In the genomic region with DNA sequence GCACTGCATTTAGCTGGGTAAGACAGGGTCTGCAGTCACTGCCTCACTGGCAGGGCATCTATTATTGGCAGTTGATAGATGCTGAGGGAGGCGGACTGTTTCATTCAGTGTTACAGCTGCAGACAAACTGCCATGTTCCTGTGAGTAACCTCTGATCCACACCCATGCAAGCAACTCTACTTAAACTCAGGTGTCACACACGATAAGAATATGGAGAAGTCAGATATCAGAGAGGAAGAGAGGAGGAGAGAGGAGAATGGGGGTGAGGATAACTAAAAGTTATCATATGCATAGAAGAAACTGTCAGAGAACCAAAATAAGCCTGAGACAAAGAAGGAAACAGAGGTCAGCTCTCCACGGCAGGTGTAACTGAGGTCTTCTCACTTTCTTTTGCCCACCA, we compare ENCODE assay signal across 37 mouse cellular contexts. TPM values are rescaled to one million over a fixed set of nuclear protein-coding genes. Genes with fewer than 3 reads are reported as not detected.
"Had no signal": no experiment of that assay in that cellular context is flagged by ENCODE, and none has a peak within 500 bp of the region (broad histone marks: within the 10 kb centered on the region; RNA-seq: fewer than 3 reads in every experiment).

No protein-coding gene starts in this region.

- H3K4me3 ChIP-seq: embryonic facial prominence, embryonic 10.5 days; embryonic facial prominence, embryonic 12.5 days; embryonic facial prominence, embryonic 13.5 days; embryonic facial prominence, embryonic 15.5 days; erythroblast, embryonic 14.5 days; forebrain, embryonic 10.5 days; forebrain, embryonic 12.5 days; forebrain, embryonic 13.5 days; forebrain, embryonic 15.5 days; gastrocnemius, adult 2 months; heart, adult 2 months had no signal

- H3K36me3 ChIP-seq: embryonic facial prominence, embryonic 10.5 days; embryonic facial prominence, embryonic 12.5 days; embryonic facial prominence, embryonic 13.5 days; embryonic facial prominence, embryonic 15.5 days; forebrain, embryonic 10.5 days; forebrain, embryonic 12.5 days; forebrain, embryonic 15.5 days had no signal

- H3K27ac ChIP-seq: embryonic facial prominence, embryonic 10.5 days; embryonic facial prominence, embryonic 12.5 days; embryonic facial prominence, embryonic 13.5 days; embryonic facial prominence, embryonic 15.5 days; forebrain, embryonic 10.5 days; forebrain, embryonic 12.5 days; forebrain, embryonic 13.5 days; forebrain, embryonic 15.5 days; gastrocnemius, adult 2 months; heart, adult 2 months had no signal

- H3K27me3 ChIP-seq: embryonic facial prominence, embryonic 12.5 days; embryonic facial prominence, embryonic 13.5 days; embryonic facial prominence, embryonic 15.5 days; forebrain, embryonic 12.5 days; forebrain, embryonic 13.5 days; forebrain, embryonic 15.5 days had no signal

- DNase-seq: cerebellum, adult 9-10 months; cerebellum, adult 9-11 months; cerebellum, postnatal 10 days; cerebellum, postnatal 14 days; cerebellum, postnatal 25 days; cerebellum, postnatal 36 days; embryo, embryonic 11 days; forebrain, postnatal 0 days; gastrocnemius, adult 2 months; gastrocnemius, postnatal 10 days; gastrocnemius, postnatal 14 days; gastrocnemius, postnatal 25 days; gastrocnemius, postnatal 36 days; heart, adult 18-20 months; heart, adult 2 months had no signal

- H3K9me3 ChIP-seq: embryonic facial prominence, embryonic 10.5 days; embryonic facial prominence, embryonic 12.5 days; embryonic facial prominence, embryonic 13.5 days; embryonic facial prominence, embryonic 15.5 days; forebrain, embryonic 10.5 days; forebrain, embryonic 12.5 days; forebrain, embryonic 13.5 days; forebrain, embryonic 15.5 days had no signal

- H3K9ac ChIP-seq: embryonic facial prominence, embryonic 12.5 days; embryonic facial prominence, embryonic 13.5 days; embryonic facial prominence, embryonic 15.5 days; forebrain, embryonic 12.5 days; forebrain, embryonic 13.5 days; forebrain, embryonic 15.5 days; forebrain, postnatal 0 days had no signal

- H3K4me1 ChIP-seq: embryonic facial prominence, embryonic 10.5 days; embryonic facial prominence, embryonic 12.5 days; embryonic facial prominence, embryonic 13.5 days; embryonic facial prominence, embryonic 15.5 days; forebrain, embryonic 10.5 days; forebrain, embryonic 12.5 days; forebrain, embryonic 13.5 days; forebrain, embryonic 15.5 days had no signal

RNA-seq across cellular contexts. Expression of a gene that starts 37.5 kb away (rescaled TPM):
- total RNA-seq: common myeloid progenitor, adult 5-6 weeks; forebrain, postnatal 0 days; gastrocnemius, adult 18-20 months; gastrocnemius, adult 2 months; gastrocnemius, adult 8-10 months; gastrocnemius, postnatal 10 days; gastrocnemius, postnatal 14 days; gastrocnemius, postnatal 25 days; gastrocnemius, postnatal 36 days; gastrocnemius, postnatal 4 days; granulocyte monocyte progenitor cell, adult 5-6 weeks; heart, adult 18-20 months; heart, adult 2 months; heart, adult 8-10 months had no signal
- polyA plus RNA-seq: cortical plate, adult 2 months; embryonic facial prominence, embryonic 10.5 days; embryonic facial prominence, embryonic 11.5 days; embryonic facial prominence, embryonic 12.5 days; embryonic facial prominence, embryonic 13.5 days; embryonic facial prominence, embryonic 14.5 days; embryonic facial prominence, embryonic 15.5 days; erythroblast, embryonic 14.5 days; forebrain, embryonic 10.5 days; forebrain, embryonic 11.5 days; forebrain, embryonic 12.5 days; forebrain, embryonic 13.5 days; forebrain, embryonic 14.5 days; forebrain, embryonic 15.5 days; forebrain, embryonic 16.5 days; forebrain, postnatal 0 days; frontal cortex, adult 2 months; heart, adult 2 months had no signal
